Mouse (Mus musculus) heart, embryonic 10.5 days (tissue): ENCODE measurements around the gene Ttc23. TPM values are rescaled to one million over a fixed set of nuclear protein-coding genes. Genes with fewer than 3 reads are reported as not detected.

Experiments used
- DNase-seq: peaks from one replicate; pipeline ENCODE4 v3.0.0-alpha.2; 2017; ENCODE audit warnings: low spot score
- H3K27ac ChIP-seq: fragments of 300-500 bp; sonication (generic); 2 replicates; pipeline ENCODE4 v1.5.1; 2016; ENCODE audit warnings: mild to moderate bottlenecking
- H3K27me3 ChIP-seq: fragments of 300-500 bp; sonication (generic); 2 replicates; pipeline ENCODE4 v1.6.1; 2016; ENCODE audit warnings: mild to moderate bottlenecking; ENCODE audit not compliant: poor library complexity, insufficient read depth, severe bottlenecking
- H3K36me3 ChIP-seq: fragments of 300-500 bp; sonication (generic); 2 replicates; pipeline ENCODE4 v1.6.1; 2016; ENCODE audit warnings: mild to moderate bottlenecking, moderate library complexity
- H3K4me1 ChIP-seq: fragments of 300-500 bp; sonication (generic); 2 replicates; pipeline ENCODE4 v1.6.1; 2016; ENCODE audit warnings: mild to moderate bottlenecking
- H3K4me3 ChIP-seq: fragments of 300-500 bp; sonication (generic); 2 replicates; pipeline ENCODE4 v1.5.1; 2016; ENCODE audit warnings: mild to moderate bottlenecking, moderate library complexity
- H3K9me3 ChIP-seq: fragments of 300-500 bp; sonication (generic); 2 replicates; pipeline ENCODE4 v1.6.1; 2016; ENCODE audit warnings: mild to moderate bottlenecking, moderate library complexity
- WGBS: fragments of 180-500 bp; shearing (Covaris S2); methylation state at CpG from one replicate; pipeline ENCODE4 v1.1.7; 2016; 5-methylcytosine and 5-hydroxymethylcytosine counted together
- polyA plus RNA-seq: library from polyadenylated mRNA; unstranded; fragments of >200 nt; fragmentation: Nextera tagmentation; extraction: Ambion mirVana; gene quantifications from 2 replicates; pipeline ENCODE4 v1.2.1, GENCODE M21; 2016

Ttc23 gene
- polyA plus RNA-seq, 1 experiment from 2014 or later, result 27.1 TPM

DNA sequence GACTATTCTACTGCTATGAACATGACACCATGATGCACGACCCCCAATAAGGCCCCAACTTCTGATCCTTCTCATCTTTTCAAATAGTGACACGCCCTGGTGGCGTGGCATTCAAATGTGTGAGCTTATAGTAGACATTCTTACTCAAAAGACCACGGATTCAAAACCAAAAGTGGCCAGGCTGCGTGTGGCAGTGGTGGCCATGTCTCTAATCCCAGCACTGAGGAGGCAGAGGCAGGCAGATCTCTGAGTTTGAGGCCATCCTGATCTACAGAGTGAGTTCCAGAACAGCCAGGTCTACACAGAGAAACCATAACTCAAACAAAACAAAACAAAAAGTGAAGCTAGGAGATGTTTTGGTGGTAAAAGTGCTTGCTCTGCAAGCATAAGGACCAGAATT lies 20.5 kb upstream of the Ttc23 start:
- WGBS, result 86% methylated on average over 5 of the region's 5 CpGs
- H3K9me3 ChIP-seq, result no peaks in the 10 kb centered on the region
- H3K36me3 ChIP-seq, result peaks cover 2% of the 10 kb centered on the region; the same call in 1 of the 2 replicates
- no peaks in the 10 kb centered on the region for H3K27me3 ChIP-seq
- H3K4me1 ChIP-seq, result peaks cover 3% of the 10 kb centered on the region; the same call in 1 of the 2 replicates
- DNase-seq, result peak; percentile 73
- H3K27ac ChIP-seq, result no peak overlapping the region
- no peak overlapping the region for H3K4me3 ChIP-seq

DNA sequence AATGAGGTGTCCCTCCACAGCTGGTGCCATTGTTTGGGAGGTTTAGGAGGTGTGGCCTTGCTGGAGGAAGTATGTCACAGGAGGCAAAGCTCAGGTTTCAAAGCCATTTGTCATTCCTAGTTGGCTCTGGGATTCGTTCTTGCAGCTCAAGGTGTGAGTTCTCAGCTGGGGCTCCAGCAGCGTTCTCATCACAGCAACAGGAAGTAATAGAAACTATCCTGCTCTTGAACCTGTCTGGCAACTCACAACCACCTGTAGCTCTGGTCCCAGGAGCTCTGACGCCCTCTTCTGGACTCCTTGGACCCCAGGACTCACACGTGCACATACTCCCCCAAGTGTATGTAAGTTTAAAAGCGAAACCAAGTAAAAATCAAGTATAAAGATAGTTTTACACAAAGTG lies 17.5 kb upstream of the Ttc23 start:
- Histone ChIP-seq H3K9me3 (no peaks in the 10 kb centered on the region), H3K27ac (no peak overlapping the region), H3K4me1 (peaks cover 13% of the 10 kb centered on the region; the same call in 1 of the 2 replicates), H3K4me3 (no peak overlapping the region), H3K27me3 (no peaks in the 10 kb centered on the region), H3K36me3 (peaks cover 5% of the 10 kb centered on the region; the same call in 1 of the 2 replicates)
- WGBS, result 47% methylated on average over 5 of the region's 5 CpGs
- peak; percentile 57 for DNase-seq

DNA sequence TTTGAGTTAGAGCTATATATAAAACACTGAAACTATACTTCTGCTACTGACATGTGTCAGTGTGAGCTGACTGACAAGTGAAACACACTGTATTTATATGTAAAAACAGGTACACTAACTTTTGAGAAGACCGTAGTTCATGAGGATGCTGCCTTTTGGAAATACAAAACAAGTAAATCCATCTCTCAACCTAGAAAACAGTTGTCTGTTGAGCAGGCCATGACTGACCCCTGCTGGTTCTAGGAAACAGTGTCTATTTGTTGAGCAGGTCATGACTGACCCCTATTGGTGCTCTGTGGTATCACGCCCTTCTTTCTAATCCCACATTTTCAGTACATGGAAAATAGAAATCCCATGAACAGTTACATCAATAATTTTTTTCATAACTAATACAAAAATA lies 16.4 kb upstream of the Ttc23 start:
- 33% methylated on average over 2 of the region's 2 CpGs for whole genome bisulfite sequencing
- Histone ChIP-seq H3K27me3 (no peaks in the 10 kb centered on the region), H3K27ac (peak overlapping the region; percentile 36; the same call in 1 of the 2 replicates), H3K4me3 (no peak overlapping the region), H3K4me1 (peaks cover 13% of the 10 kb centered on the region; the same call in 1 of the 2 replicates), H3K36me3 (peaks cover 5% of the 10 kb centered on the region; the same call in 1 of the 2 replicates), H3K9me3 (no peaks in the 10 kb centered on the region)
- DNase-seq, result peak; percentile 88

DNA sequence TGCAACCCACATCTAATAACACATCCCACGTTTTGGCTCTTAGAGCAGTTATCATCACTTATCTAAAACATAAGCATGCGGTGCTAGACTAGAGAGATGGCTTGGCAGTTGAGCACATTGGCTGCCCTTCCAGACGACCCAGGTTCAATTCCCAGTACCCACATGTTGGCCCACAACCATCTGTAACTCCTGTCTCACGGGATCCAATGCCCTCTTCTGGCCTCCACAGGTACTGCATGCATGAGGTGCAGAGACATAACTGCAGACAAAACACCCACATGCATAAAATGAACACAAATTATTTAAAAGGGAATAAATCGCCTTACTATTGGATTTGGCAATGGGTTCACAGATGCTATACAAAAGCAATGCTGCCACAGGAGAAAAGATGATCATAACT lies 14.8 kb upstream of the Ttc23 start:
- Histone ChIP-seq H3K27ac (no peak overlapping the region), H3K4me3 (no peak overlapping the region), H3K4me1 (peaks cover 13% of the 10 kb centered on the region; the same call in 1 of the 2 replicates), H3K27me3 (no peaks in the 10 kb centered on the region), H3K36me3 (peaks cover 3% of the 10 kb centered on the region; the same call in 1 of the 2 replicates), H3K9me3 (no peaks in the 10 kb centered on the region)
- WGBS, result 81% methylated on average over 5 of the region's 5 CpGs
- peak; percentile 28 for DNase-seq

DNA sequence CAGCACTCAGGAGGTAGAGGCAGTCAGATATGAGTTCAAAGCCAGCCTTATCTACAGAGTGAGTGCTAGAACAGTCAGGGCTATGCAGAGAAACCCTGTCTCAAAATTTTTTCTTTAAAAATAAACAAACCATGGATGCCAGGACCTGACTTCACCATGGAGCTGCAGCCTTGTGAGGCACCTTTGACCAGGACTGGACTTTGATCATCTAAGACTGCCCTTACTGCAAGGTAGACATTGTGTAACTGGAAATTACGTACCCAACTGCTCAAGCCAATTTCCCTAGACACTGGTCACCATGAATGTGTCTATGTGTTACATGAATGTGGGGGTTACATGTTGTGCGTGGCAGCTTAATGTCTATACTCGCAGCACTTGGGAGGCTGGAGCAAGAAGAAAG lies 13.0 kb upstream of the Ttc23 start:
- WGBS, result 89% methylated on average over 3 of the region's 3 CpGs
- no peak for DNase-seq
- Histone ChIP-seq H3K4me3 (no peak overlapping the region), H3K4me1 (peaks cover 13% of the 10 kb centered on the region; the same call in 1 of the 2 replicates), H3K27ac (no peak overlapping the region), H3K36me3 (peaks cover 3% of the 10 kb centered on the region; the same call in 1 of the 2 replicates), H3K9me3 (no peaks in the 10 kb centered on the region), H3K27me3 (no peaks in the 10 kb centered on the region)

DNA sequence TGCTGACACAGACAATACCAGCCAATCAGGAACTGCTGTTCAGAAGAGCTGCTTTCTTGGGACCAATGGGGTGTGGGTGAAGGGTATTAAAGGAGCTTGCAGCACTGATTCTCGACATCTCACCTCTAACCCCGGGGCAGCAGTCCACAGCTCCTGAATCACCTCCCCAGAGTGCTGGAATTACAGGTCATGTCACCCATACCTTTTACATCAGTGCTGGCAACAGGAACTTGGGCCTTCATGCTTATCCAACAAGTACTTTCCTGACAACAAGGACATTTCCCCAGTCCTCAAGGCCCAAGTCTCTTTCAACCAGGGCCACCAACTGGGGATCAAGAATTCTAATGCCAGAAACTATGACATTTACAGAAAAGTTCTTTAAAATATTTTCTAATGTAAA lies 11.0 kb upstream of the Ttc23 start:
- H3K27me3 ChIP-seq, result no peaks in the 10 kb centered on the region
- WGBS, result 64% methylated on average over 2 of the region's 2 CpGs
- peaks cover 3% of the 10 kb centered on the region; the same call in 1 of the 2 replicates for H3K36me3 ChIP-seq
- peaks cover 10% of the 10 kb centered on the region; the same call in 1 of the 2 replicates for H3K4me1 ChIP-seq
- no peak overlapping the region for H3K27ac ChIP-seq
- no peak for DNase-seq
- H3K4me3 ChIP-seq, result no peak overlapping the region
- no peaks in the 10 kb centered on the region for H3K9me3 ChIP-seq

DNA sequence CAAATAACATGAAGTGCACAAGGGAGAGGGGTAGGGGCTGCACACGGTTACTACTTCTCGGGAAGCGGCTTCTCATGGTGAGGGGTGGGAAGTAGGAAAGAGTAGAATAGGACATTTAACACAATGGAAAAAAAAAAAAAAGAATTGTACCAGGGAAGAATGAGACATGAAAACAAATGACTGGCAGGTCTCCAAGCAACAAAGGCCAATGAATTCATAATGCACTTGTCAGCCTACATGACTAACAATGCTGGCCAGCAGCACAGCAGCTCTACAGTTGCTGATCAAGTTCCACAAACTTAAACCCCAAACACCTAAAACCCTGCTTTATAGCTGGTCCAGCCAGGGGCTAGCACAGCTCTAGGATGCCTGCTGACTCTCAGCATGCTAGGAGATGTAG lies 8.2 kb upstream of the Ttc23 start:
- 91% methylated on average over 3 of the region's 3 CpGs for WGBS
- no peaks in the 10 kb centered on the region; the same call in 1 of the 2 replicates for H3K36me3 ChIP-seq
- H3K27ac ChIP-seq, result no peak overlapping the region
- peak; percentile 30 for DNase-seq
- H3K9me3 ChIP-seq, result no peaks in the 10 kb centered on the region
- H3K4me3 ChIP-seq, result no peak overlapping the region
- H3K4me1 ChIP-seq, result peaks cover 11% of the 10 kb centered on the region; the same call in 1 of the 2 replicates
- no peaks in the 10 kb centered on the region for H3K27me3 ChIP-seq

DNA sequence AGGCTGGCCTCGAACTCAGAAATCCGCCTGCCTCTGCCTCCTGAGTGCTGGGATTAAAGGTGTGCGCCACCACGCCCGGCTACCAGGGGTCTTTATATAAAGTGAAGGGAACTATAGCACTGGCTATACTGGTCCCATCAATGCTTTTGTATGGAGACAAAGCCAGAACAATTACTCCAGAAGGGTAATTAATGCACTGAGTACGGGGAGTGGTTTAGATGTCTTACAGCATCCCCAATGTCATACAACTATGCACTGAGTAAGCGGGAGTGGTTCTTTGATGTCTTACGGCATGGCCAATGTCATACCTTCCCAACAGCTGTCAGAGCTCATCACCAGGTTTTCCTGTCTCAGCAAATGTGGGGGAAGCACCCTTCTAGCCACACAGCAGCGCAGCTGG lies 4.3 kb upstream of the Ttc23 start:
- Histone ChIP-seq H3K27me3 (no peaks in the 10 kb centered on the region), H3K4me1 (peaks cover 16% of the 10 kb centered on the region), H3K9me3 (no peaks in the 10 kb centered on the region), H3K36me3 (no peaks in the 10 kb centered on the region), H3K27ac (no peak overlapping the region), H3K4me3 (no peak overlapping the region)
- 91% methylated on average over 9 of the region's 9 CpGs for WGBS
- DNase-seq, result no peak

DNA sequence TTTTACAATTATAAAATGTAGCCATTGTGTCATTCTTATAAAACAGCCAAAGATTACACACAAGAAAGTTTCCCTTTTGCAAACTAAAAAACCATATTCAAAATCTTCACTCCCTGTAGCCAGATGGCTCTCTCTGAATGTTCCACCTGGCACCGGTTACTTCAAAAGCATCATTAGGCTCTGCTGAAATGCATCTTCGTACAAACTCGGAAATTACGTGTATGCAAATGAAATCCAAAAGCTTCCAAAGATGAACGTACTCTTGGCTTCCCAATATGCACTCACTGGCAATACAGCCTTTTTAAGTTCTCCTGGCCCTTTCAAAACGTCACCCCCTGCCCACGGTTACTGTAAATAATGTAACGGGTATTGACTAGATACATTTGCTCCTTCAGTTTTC lies 2.9 kb upstream of the Ttc23 start:
- Histone ChIP-seq H3K27me3 (no peaks in the 10 kb centered on the region), H3K36me3 (no peaks in the 10 kb centered on the region), H3K9me3 (no peaks in the 10 kb centered on the region), H3K27ac (peak overlapping the region; percentile 90; the same call in 1 of the 2 replicates), H3K4me1 (peaks cover 27% of the 10 kb centered on the region), H3K4me3 (peak overlapping the region; percentile 75)
- WGBS, result 46% methylated on average over 8 of the region's 8 CpGs
- DNase-seq, result no peak

DNA sequence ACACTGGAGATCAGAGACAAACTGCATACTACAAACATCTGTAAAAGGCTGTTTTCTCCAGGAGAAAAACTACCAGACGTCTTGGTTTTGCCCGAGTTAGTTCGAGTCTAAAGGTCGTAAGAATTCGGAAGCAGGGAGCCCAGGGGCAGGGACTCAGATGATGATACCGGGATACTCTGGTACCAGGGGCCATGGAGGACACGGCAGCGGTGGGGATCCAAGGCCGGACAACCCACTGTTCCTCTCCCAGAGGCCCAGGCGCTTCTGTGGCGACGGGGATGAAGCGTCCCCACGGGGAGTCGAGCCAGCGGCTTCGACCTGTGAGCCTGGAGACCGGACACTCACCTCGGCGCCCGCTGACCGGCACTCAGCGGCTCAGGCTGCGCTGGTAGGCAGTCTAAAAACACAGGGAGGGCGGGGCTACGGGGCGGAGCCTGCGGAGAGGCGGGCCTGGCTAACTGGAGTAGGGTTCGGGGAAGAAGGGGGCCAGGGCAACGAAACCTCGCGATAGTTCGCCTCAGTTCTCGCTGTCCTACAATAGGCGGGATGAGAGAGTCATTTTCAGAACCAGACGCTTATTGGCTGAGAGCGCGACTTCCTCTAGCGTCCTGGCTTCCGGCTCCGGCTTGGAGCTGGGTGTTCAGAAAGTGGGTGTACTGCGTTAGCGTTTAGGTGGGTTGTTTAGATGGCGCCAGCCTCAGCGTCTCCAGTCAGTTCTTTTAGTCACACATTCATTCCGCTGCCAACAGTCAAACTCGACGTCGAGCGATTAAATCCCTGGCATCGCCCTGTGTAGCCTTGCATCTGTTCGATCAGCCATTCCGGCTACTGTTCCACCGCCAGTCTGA lies 2.2 kb upstream of the Ttc23 start, which contains the start of gene Lrrc28:
Lrrc28 (minus strand) TSS at position 436 of the 848 bp plus-strand sequence.
- peak within 1 kb of the TSS; percentile 90 for H3K27ac ChIP-seq
- H3K36me3 ChIP-seq, result no peaks in the 10 kb centered on the region
- H3K4me3 ChIP-seq, result peak within 1 kb of the TSS; percentile 75
- no peaks in the 10 kb centered on the region for H3K27me3 ChIP-seq
- no peaks in the 10 kb centered on the region for H3K9me3 ChIP-seq
- DNase-seq, result peak; percentile 100
- H3K4me1 ChIP-seq, result peaks cover 35% of the 10 kb centered on the region
- under 1% methylated on average over 55 of the region's 55 CpGs for WGBS

DNA sequence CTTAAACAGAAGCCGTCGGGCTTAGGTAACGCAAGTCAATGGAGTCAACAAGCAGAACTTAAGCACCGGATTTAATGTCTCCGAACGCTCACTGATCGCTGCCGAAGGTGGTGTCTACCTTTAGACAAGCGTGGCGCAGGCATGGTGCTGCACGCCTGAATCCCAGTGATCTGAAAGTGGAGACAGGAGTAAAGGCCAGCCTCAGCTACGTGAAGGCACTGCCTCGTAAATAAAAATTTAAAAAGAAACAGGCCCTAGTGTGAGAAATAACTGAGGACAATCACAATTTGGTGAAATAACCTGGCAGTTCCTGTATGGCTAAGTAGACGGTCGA lies 1.6 kb upstream of the Ttc23 start:
- Histone ChIP-seq H3K4me3 (peak overlapping the region; percentile 75), H3K27me3 (no peaks in the 10 kb centered on the region), H3K4me1 (peaks cover 35% of the 10 kb centered on the region), H3K9me3 (no peaks in the 10 kb centered on the region), H3K36me3 (no peaks in the 10 kb centered on the region), H3K27ac (peak overlapping the region; percentile 90)
- WGBS, result under 1% methylated on average over 15 of the region's 15 CpGs
- DNase-seq, result no peak

DNA sequence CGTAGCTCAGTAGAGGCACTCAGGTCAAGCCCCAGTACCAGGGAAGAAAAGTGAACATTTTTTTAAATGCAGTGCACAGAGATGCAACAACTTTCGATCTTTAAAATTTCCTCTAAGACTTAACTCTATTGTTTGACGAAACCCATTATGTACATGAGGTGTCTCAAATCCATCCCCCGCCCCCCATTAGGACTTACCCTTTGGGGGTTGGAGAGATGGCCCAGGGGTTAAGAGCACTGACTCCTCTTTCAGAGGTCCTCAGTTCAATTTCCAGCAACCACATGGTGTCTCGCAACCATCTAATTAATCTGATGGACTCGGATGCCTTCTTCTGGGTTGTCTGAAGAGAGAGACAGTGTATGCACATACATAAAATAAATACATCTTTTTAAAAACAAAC lies 1.1 kb upstream of the Ttc23 start:
- no peaks in the 10 kb centered on the region for H3K9me3 ChIP-seq
- peaks cover 35% of the 10 kb centered on the region for H3K4me1 ChIP-seq
- WGBS, result 15% methylated on average over 6 of the region's 6 CpGs
- no peak for DNase-seq
- no peaks in the 10 kb centered on the region for H3K27me3 ChIP-seq
- H3K36me3 ChIP-seq, result no peaks in the 10 kb centered on the region
- H3K27ac ChIP-seq, result peak overlapping the region; percentile 90
- H3K4me3 ChIP-seq, result peak overlapping the region; percentile 75

DNA sequence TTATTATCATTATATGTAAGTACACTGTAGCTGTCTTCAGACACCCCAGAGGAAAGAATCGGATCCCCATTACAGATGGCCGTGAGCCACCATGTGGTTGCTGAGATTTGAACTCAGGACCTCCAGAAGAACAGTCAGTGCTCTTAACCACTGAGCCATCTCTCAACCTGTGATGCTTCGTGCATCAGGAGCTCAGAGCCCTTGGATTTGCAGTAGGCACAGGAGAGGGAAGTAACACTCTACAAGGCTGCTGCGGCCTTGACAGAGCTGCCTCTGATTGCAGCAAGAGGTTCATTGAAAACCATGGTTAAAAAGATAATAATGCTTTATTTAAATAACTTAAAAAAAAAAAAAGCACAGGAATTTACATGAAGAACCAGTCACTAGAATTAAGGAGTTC lies 1.2 kb downstream of the Ttc23 start:
- no peaks in the 10 kb centered on the region for H3K36me3 ChIP-seq
- DNase-seq, result no peak
- WGBS, result 69% methylated on average over 4 of the region's 4 CpGs
- H3K27ac ChIP-seq, result no peak overlapping the region
- peak overlapping the region; percentile 66 for H3K4me3 ChIP-seq
- H3K27me3 ChIP-seq, result no peaks in the 10 kb centered on the region
- H3K9me3 ChIP-seq, result no peaks in the 10 kb centered on the region
- H3K4me1 ChIP-seq, result peaks cover 36% of the 10 kb centered on the region
